Mouse (Mus musculus) bone marrow macrophage, adult 2 months (primary cell): ENCODE measurements around the gene Sec11a.

Experiments used
- CTCF ChIP-seq: IDR thresholded peaks from 2 replicates; pipeline ENCODE4 v1.5.1; 2012; ENCODE audit warnings: low read depth, mild to moderate bottlenecking, low read length, moderate library complexity
- POLR2A ChIP-seq: IDR thresholded peaks from 2 replicates; pipeline ENCODE4 v1.6.1; 2012; ENCODE audit warnings: mild to moderate bottlenecking, low read depth, low read length, borderline replicate concordance

- TF ChIP-seq CTCF = no peak
- no peak for TF ChIP-seq POLR2A
Observed at GRCm38 (mm10) chr7:80993834-80994662, 46.5 kb upstream of the Sec11a start.
